14 mouse cellular contexts compared by ENCODE assay signal in genomic region chr12:112217681-112218080, GRCm38 (mm10).
DNase-seq lines count a peak whose midpoint lies in the region; ATAC-seq and TF ChIP-seq lines count a peak whose summit lies in the region.
"Had no signal": no experiment of that assay in that cellular context is flagged by ENCODE, and none has a peak within 500 bp of the region (broad histone marks: within the 10 kb centered on the region; RNA-seq: fewer than 3 reads in every experiment).

No protein-coding gene starts in this region.

- no peak overlapping the region for H3K27ac ChIP-seq in liver, embryonic 12.5 days
- peak overlapping the region; percentile 80 for H3K27ac ChIP-seq in forebrain, embryonic 13.5 days
- no peak overlapping the region for H3K27ac ChIP-seq in kidney, postnatal 0 days
- H3K27ac ChIP-seq in midbrain, embryonic 15.5 days = peak overlapping the region; percentile 57; the same call in 1 of the 2 replicates
- H3K27ac ChIP-seq: layer of hippocampus, adult 2 months; lung, embryonic 15.5 days; neural tube, embryonic 12.5 days had no signal

- 34% methylated on average over 3 of the region's 3 CpGs for WGBS in liver, embryonic 12.5 days (ENCODE audit: insufficient replicate concordance)
- WGBS in forebrain, embryonic 13.5 days = 74% methylated on average over 3 of the region's 3 CpGs
- WGBS in kidney, postnatal 0 days = 64% methylated on average over 3 of the region's 3 CpGs
- 65% methylated on average over 3 of the region's 3 CpGs for WGBS in midbrain, embryonic 15.5 days

- no peaks in the 10 kb centered on the region for H3K36me3 ChIP-seq in liver, embryonic 12.5 days
- no peaks in the 10 kb centered on the region for H3K36me3 ChIP-seq in forebrain, embryonic 13.5 days (ENCODE audit: poor library complexity, severe bottlenecking)
- no peaks in the 10 kb centered on the region for H3K36me3 ChIP-seq in kidney, postnatal 0 days (ENCODE audit: insufficient read depth, low read length)
- no peaks in the 10 kb centered on the region for H3K36me3 ChIP-seq in midbrain, embryonic 15.5 days (replicated peaks)
- H3K36me3 ChIP-seq: hindbrain, embryonic 13.5 days; lung, embryonic 15.5 days; neural tube, embryonic 12.5 days had no signal

- H3K9me3 ChIP-seq in liver, embryonic 12.5 days (replicated peaks) = no peaks in the 10 kb centered on the region
- no peaks in the 10 kb centered on the region for H3K9me3 ChIP-seq in forebrain, embryonic 13.5 days (replicated peaks)
- H3K9me3 ChIP-seq in kidney, postnatal 0 days (replicated peaks; ENCODE audit: low read length) = no peaks in the 10 kb centered on the region
- no peaks in the 10 kb centered on the region for H3K9me3 ChIP-seq in midbrain, embryonic 15.5 days
- H3K9me3 ChIP-seq: hindbrain, embryonic 13.5 days; lung, embryonic 15.5 days; neural tube, embryonic 12.5 days had no signal

- H3K4me3 ChIP-seq in liver, embryonic 12.5 days = no peak overlapping the region
- H3K4me3 ChIP-seq in forebrain, embryonic 13.5 days = no peak overlapping the region
- H3K4me3 ChIP-seq in kidney, postnatal 0 days (replicated peaks; ENCODE audit: low read depth, low read length) = no peak overlapping the region
- no peak overlapping the region for H3K4me3 ChIP-seq in midbrain, embryonic 15.5 days
- H3K4me3 ChIP-seq: hindbrain, embryonic 13.5 days; layer of hippocampus, adult 2 months; lung, embryonic 15.5 days; neural tube, embryonic 12.5 days had no signal

- no peak for TF ChIP-seq CTCF in kidney, postnatal 0 days (IDR thresholded peaks at IDR 0.05; ENCODE audit: low read depth)

- H3K27me3 ChIP-seq in liver, embryonic 12.5 days (replicated peaks) = peaks cover 11% of the 10 kb centered on the region
- H3K27me3 ChIP-seq in forebrain, embryonic 13.5 days = no peaks in the 10 kb centered on the region
- H3K27me3 ChIP-seq in kidney, postnatal 0 days (ENCODE audit: insufficient read depth, low read length) = peaks cover 7% of the 10 kb centered on the region; the same call in 1 of the 2 replicates
- H3K27me3 ChIP-seq in midbrain, embryonic 15.5 days (replicated peaks) = no peaks in the 10 kb centered on the region

- H3K9ac ChIP-seq in liver, embryonic 12.5 days = no peak overlapping the region
- H3K9ac ChIP-seq in forebrain, embryonic 13.5 days = no peak overlapping the region
- H3K9ac ChIP-seq in kidney, postnatal 0 days (ENCODE audit: low read depth, low read length) = no peak overlapping the region
- H3K9ac ChIP-seq in midbrain, embryonic 15.5 days = no peak overlapping the region
- H3K9ac ChIP-seq: hindbrain, embryonic 13.5 days; lung, embryonic 15.5 days; neural tube, embryonic 12.5 days had no signal

- ATAC-seq in liver, embryonic 12.5 days = no peak
- no peak for ATAC-seq in forebrain, embryonic 13.5 days
- 0 out of 2 replicates have a peak, but pooled peaks have one; percentile 23 for ATAC-seq in kidney, postnatal 0 days (replicated peaks; ENCODE audit: low FRiP score, low read depth)
- no peak for ATAC-seq in midbrain, embryonic 15.5 days (replicated peaks)
- ATAC-seq in activated CD4-positive, CD25-positive, alpha-beta regulatory T cell, adult 4 months = no peak

- 0 out of 2 replicates have a peak, but pooled peaks cover 5% of the 10 kb centered on the region for H3K4me1 ChIP-seq in liver, embryonic 12.5 days
- H3K4me1 ChIP-seq in forebrain, embryonic 13.5 days = peaks cover 70% of the 10 kb centered on the region
- no peaks in the 10 kb centered on the region for H3K4me1 ChIP-seq in kidney, postnatal 0 days (replicated peaks; ENCODE audit: insufficient read depth, low read length)
- peaks cover 53% of the 10 kb centered on the region for H3K4me1 ChIP-seq in midbrain, embryonic 15.5 days
- H3K4me1 ChIP-seq: lung, embryonic 15.5 days had no signal

- H3K4me2 ChIP-seq in liver, embryonic 12.5 days = no peak overlapping the region
- H3K4me2 ChIP-seq in forebrain, embryonic 13.5 days = no peak overlapping the region
- no peak overlapping the region for H3K4me2 ChIP-seq in kidney, postnatal 0 days (ENCODE audit: low read length)
- no peak overlapping the region for H3K4me2 ChIP-seq in midbrain, embryonic 15.5 days
- H3K4me2 ChIP-seq: hindbrain, embryonic 13.5 days; lung, embryonic 15.5 days; neural tube, embryonic 12.5 days had no signal

- peak; percentile 25 for DNase-seq in liver
- DNase-seq in kidney, postnatal 0 days (ENCODE audit: low spot score) = no peak
- no peak for DNase-seq in spleen, postnatal 14 days (ENCODE audit: low spot score in 2 of 2)
- DNase-seq: cerebellum, adult 18-20 months; embryo, embryonic 11 days; left cerebral cortex, postnatal 4 days had no signal

Comparison
In these comparisons a context has a peak if more than half of its experiments do, and no peak if none do; other contexts are left out.
1. H3K27ac ChIP-seq: peak in forebrain, embryonic 13.5 days (single experiment) and midbrain, embryonic 15.5 days (single experiment); none in liver, embryonic 12.5 days (single experiment) and kidney, postnatal 0 days (single experiment).